Mouse (Mus musculus) midbrain, postnatal 0 days (tissue): Measurements from ENCODE around the gene Ppp1cc. TPM values are rescaled to one million over a fixed set of nuclear protein-coding genes. Genes with fewer than 3 reads are reported as not detected.

Source experiments
- ATAC-seq: fragments of 200-750 bp; cut with Nextera tagmentation; 2 replicates; pipeline ENCODE4 v1.8.0; 2017; ENCODE audit warnings: moderate number of reproducible peaks, mild to moderate bottlenecking, moderate TSS enrichment, moderate library complexity; ENCODE audit not compliant: low FRiP score
- DNase-seq: peaks from one replicate; pipeline ENCODE4 v3.0.0-alpha.2; 2015; ENCODE audit warnings: low spot score
- H3K27ac ChIP-seq: fragments of 300-500 bp; sonication (generic); 2 replicates; pipeline ENCODE4 v1.5.1; 2014; ENCODE audit warnings: low read depth, mild to moderate bottlenecking, low read length, mixed read lengths
- H3K27me3 ChIP-seq: fragments of 300-500 bp; sonication (generic); 2 replicates; pipeline ENCODE4 v1.6.1; 2014; ENCODE audit warnings: low read length, control low read depth, mixed read lengths; ENCODE audit not compliant: insufficient read depth
- H3K36me3 ChIP-seq: fragments of 300-500 bp; sonication (generic); 2 replicates; pipeline ENCODE4 v1.6.1; 2014; ENCODE audit warnings: low read length, control low read depth, mixed read lengths; ENCODE audit not compliant: insufficient read depth
- H3K4me1 ChIP-seq: fragments of 300-500 bp; sonication (generic); 2 replicates; pipeline ENCODE4 v1.6.1; 2014; ENCODE audit warnings: mild to moderate bottlenecking, control low read depth, antibody characterized with exemption, low read length, mixed read lengths; ENCODE audit not compliant: insufficient read depth
- H3K4me2 ChIP-seq: fragments of 300-500 bp; sonication (generic); 2 replicates; pipeline ENCODE4 v1.6.1; 2014; ENCODE audit warnings: low read depth, mild to moderate bottlenecking, low read length, mixed read lengths; ENCODE audit not compliant: poor library complexity, severe bottlenecking
- H3K4me3 ChIP-seq: fragments of 300-500 bp; sonication (generic); 2 replicates; pipeline ENCODE4 v1.5.1; 2014; ENCODE audit warnings: low read depth, mild to moderate bottlenecking, low read length, moderate library complexity
- H3K9ac ChIP-seq: fragments of 300-500 bp; sonication (generic); replicated peaks from 2 replicates; pipeline ENCODE4 v1.6.1; 2014; ENCODE audit warnings: mild to moderate bottlenecking, low read length, moderate library complexity, mixed read lengths; ENCODE audit not compliant: poor library complexity, severe bottlenecking
- H3K9me3 ChIP-seq: fragments of 300-500 bp; sonication (generic); 2 replicates; pipeline ENCODE4 v1.6.1; 2016; ENCODE audit warnings: low read length, control low read depth
- CTCF ChIP-seq: IDR thresholded peaks from 2 replicates; pipeline ENCODE4 v1.5.1; 2016; ENCODE audit warnings: antibody characterized with exemption, mild to moderate bottlenecking
- WGBS: fragments of 180-500 bp; shearing (Covaris S2); extraction: QIAGEN DNeasy Blood & Tissue Kit; methylation state at CpG from one replicate; pipeline ENCODE4 v1.1.7; 2014; 5-methylcytosine and 5-hydroxymethylcytosine counted together
- polyA plus RNA-seq: library from polyadenylated mRNA; unstranded; fragments of >200 nt; fragmentation: Nextera tagmentation; extraction: Ambion mirVana; gene quantifications from 2 replicates; pipeline ENCODE4 v1.2.1, GENCODE M21; 2015
- total RNA-seq: library from RNA; depleted of rRNA; stranded (reverse); fragments of >200 nt; gene quantifications from 2 replicates; pipeline ENCODE4 v1.2.3, GENCODE M21; 2014

Ppp1cc gene
- total and polyA plus RNA-seq, 2 experiments from 2014 or later = 164 to 206 TPM

- 87% methylated on average over 13 of the region's 14 CpGs for WGBS
- Histone ChIP-seq H3K27ac (no peak overlapping the region), H3K4me3 (no peak overlapping the region), H3K27me3 (no peaks in the 10 kb centered on the region), H3K36me3 (peaks cover 45% of the 10 kb centered on the region), H3K9me3 (no peaks in the 10 kb centered on the region), H3K9ac (no peak overlapping the region), H3K4me1 (peaks cover 21% of the 10 kb centered on the region; the same call in 1 of the 2 replicates), H3K4me2 (no peak overlapping the region)
- no peak for TF ChIP-seq CTCF
- DNase-seq (no peak), ATAC-seq (no peak)
Observed at GRCm38 (mm10) chr5:122168344-122169069, 10.4 kb downstream of the Ppp1cc start.

- Histone ChIP-seq H3K36me3 (peaks cover 51% of the 10 kb centered on the region), H3K9ac (no peak overlapping the region), H3K4me1 (peaks cover 10% of the 10 kb centered on the region; the same call in 1 of the 2 replicates), H3K9me3 (no peaks in the 10 kb centered on the region), H3K27ac (no peak overlapping the region), H3K4me3 (no peak overlapping the region), H3K27me3 (no peaks in the 10 kb centered on the region), H3K4me2 (no peak overlapping the region)
- TF ChIP-seq CTCF = no peak
- 96% methylated on average over 8 of the region's 8 CpGs for WGBS
- DNase-seq = no peak
- ATAC-seq = no peak
Observed at GRCm38 (mm10) chr5:122171058-122171457, 13.0 kb downstream of the Ppp1cc start.

- no peak overlapping the region for H3K4me2 ChIP-seq
- peaks cover 38% of the 10 kb centered on the region for H3K36me3 ChIP-seq
- 79% methylated on average over 2 of the region's 2 CpGs for WGBS
- H3K9ac ChIP-seq = no peak overlapping the region
- H3K27me3 ChIP-seq = no peaks in the 10 kb centered on the region
- H3K4me3 ChIP-seq = no peak overlapping the region
- no peak overlapping the region for H3K27ac ChIP-seq
- DNase-seq (no peak), ATAC-seq (no peak)
- H3K9me3 ChIP-seq = no peaks in the 10 kb centered on the region
- TF ChIP-seq CTCF = no peak
- H3K4me1 ChIP-seq = no peaks in the 10 kb centered on the region
Observed at GRCm38 (mm10) chr5:122175402-122175801, 17.3 kb downstream of the Ppp1cc start.

- ATAC-seq = no peak
- Histone ChIP-seq H3K4me2 (no peak overlapping the region), H3K9me3 (no peaks in the 10 kb centered on the region), H3K4me1 (no peaks in the 10 kb centered on the region), H3K27me3 (no peaks in the 10 kb centered on the region), H3K27ac (no peak overlapping the region), H3K9ac (no peak overlapping the region), H3K4me3 (no peak overlapping the region), H3K36me3 (peaks cover 33% of the 10 kb centered on the region)
- 86% methylated on average over 7 of the region's 7 CpGs for WGBS
- no peak for TF ChIP-seq CTCF
- no peak for DNase-seq
Observed at GRCm38 (mm10) chr5:122175961-122176360, 17.9 kb downstream of the Ppp1cc start.

- H3K27me3 ChIP-seq = no peaks in the 10 kb centered on the region
- H3K4me1 ChIP-seq = no peaks in the 10 kb centered on the region
- 47% methylated on average over 1 of the region's 1 CpGs for WGBS
- TF ChIP-seq CTCF = peak; percentile 72
- H3K9ac ChIP-seq = no peak overlapping the region
- no peak for ATAC-seq
- H3K27ac ChIP-seq = no peak overlapping the region
- peak; percentile 63 for DNase-seq
- H3K9me3 ChIP-seq = no peaks in the 10 kb centered on the region
- H3K36me3 ChIP-seq = peaks cover 29% of the 10 kb centered on the region
- H3K4me3 ChIP-seq = no peak overlapping the region
- H3K4me2 ChIP-seq = no peak overlapping the region
Observed at GRCm38 (mm10) chr5:122176398-122176797, 18.3 kb downstream of the Ppp1cc start.

- Histone ChIP-seq H3K27me3 (no peaks in the 10 kb centered on the region), H3K4me3 (no peak overlapping the region), H3K9ac (no peak overlapping the region), H3K4me2 (no peak overlapping the region), H3K4me1 (no peaks in the 10 kb centered on the region), H3K36me3 (peaks cover 7% of the 10 kb centered on the region), H3K27ac (no peak overlapping the region), H3K9me3 (no peaks in the 10 kb centered on the region)
- WGBS = 59% methylated on average over 6 of the region's 6 CpGs
- DNase-seq (no peak), ATAC-seq (no peak)
- TF ChIP-seq CTCF = no peak
Observed at GRCm38 (mm10) chr5:122179665-122180064, 21.6 kb downstream of the Ppp1cc start.
